Mouse (Mus musculus) left cerebral cortex, postnatal 10 days (tissue): ENCODE measurements around the gene Peak1. TPM values are rescaled to one million over a fixed set of nuclear protein-coding genes. Genes with fewer than 3 reads are reported as not detected.
A peak's percentile ranks its signal among the peaks of the same experiment; 100 is the strongest.

Experiments used
- DNase-seq, 2 experiments: peaks; one replicate each; pipeline ENCODE4 v3.0.0; 2021 to 2022; ENCODE audit warnings: low spot score in 2 of 2, mixed read lengths in 1 of 2; ENCODE audit errors: extremely low spot score in 1 of 2
- intact Hi-C: fragments of 180-260 bp; cut with DNase I; formaldehyde crosslinking; loops from one replicate; pipeline ENCODE4 v1.15.1; 2025
- total RNA-seq, 2 experiments: library from RNA; stranded (reverse); gene quantifications; 2 replicates each; pipeline ENCODE4 v1.2.3; 2021

Peak1 gene
- total RNA-seq, 2 experiments from 2014 or later: 20.4 to 21.7 TPM

DNA sequence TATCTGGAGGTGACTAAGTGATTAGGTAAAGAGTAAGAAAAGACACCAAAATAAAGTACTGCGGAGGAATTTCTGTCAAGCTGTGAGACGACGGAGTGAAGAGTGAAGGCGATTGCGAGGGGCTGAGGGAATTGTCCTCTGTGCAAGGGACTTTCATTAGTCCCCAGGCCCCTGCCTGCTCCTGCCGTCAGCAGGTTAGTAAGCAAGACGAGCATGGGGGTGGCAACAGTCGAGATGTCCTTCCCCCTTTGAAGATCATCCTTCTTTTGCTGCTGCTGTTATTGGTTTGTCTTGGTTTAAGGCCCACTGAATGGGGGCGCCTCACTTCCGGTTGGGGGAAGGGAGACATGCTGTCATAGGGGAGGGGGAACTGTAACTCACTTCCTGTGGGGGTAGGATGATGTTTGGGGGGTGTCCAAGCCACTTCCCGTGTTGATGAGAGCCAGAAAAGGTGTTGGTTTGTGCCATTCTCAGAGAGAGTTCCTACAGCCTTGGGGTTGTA lies 922 bp upstream of the Peak1 start:
- intact Hi-C loops: loop anchor here (10.0 kb wide), 1 partner anchor 204 kb away; no protein-coding TSS in a partner anchor
- peak; percentile 87 to 90 for DNase-seq

DNA sequence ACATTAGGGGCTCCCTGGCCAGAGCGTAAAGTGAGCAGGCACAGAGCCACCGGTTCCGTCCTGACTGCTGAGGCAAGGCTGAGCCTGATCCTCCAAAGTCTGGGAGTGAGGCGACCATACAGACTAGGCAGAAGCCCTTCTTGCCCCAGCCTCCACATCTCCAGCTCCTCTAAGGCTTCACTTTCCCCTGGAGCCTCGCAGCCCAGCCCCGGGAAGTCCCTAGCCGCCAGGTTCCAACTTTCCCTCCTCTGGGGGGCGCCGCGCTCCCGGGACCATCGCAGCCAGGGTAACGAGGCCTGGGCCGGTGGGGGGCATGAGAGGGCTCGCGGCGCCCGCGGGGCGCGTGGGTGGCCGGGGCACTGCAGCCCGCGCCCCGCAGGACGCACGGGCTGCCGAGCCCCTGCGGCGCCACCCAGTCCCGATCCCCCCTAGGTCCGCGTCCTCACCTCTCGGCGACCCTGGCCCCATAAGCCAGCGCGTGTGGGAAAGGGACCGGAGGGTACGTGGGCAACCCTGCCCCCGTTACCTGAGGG lies 386 bp downstream of the Peak1 start:
- DNase-seq: peak; percentile 41 to 91
- intact Hi-C loops: loop anchor here (2.0 to 10.0 kb wide), 2 partner anchors 89 to 203 kb away; no protein-coding TSS in a partner anchor

DNA sequence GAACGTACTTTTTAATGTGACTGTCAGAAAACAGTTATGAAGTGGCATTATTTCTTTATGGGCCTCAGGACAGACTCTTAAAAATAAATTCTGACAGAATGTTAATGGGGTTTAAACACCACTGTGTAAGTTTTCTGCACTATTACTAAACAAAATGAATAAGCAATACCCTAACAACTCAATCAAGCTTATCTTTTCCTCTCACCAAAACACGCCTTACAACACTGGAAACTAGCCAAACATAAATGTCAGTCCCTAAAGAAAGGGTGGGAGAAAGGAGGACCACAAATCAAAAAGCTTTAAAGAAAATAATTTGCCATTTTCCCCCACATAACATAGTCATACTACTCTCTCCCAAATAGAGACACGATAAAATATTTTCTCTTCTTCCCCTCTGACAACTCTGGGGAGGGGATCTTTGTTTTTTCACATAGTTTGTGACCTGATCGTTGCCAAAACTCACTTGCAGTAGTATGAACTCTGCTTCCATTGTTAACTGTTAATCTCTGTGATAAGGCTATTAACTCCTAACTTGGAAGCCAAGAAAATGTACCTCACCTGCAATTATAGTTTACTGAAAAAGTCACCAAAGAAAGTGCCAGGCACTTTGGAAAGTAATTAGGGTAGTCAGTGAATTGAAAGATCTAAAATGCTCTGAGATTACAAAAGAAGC lies 1.8 kb downstream of the Peak1 start:
- intact Hi-C loops: loop anchor here (2.0 to 10.0 kb wide), 2 partner anchors 91 to 201 kb away; no protein-coding TSS in a partner anchor
- no peak for DNase-seq

DNA sequence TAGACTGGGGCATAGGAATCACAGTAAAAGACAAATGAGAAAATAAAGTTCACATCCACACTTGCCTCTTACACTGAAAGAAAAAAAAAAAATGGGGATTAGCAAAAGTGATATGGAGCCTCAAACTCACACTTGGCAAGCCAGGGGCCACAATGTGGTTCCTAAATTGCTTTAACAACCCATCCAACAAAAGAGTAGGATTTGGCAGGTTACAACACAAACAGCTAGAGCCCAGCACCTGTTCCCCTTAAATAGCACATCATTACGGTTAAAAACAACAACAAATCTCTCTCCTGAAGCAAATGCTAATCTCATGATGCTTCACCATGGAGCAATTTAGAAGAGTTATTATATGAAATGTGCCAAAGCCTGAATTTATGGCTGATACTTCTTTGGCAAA lies 2.5 kb downstream of the Peak1 start:
- DNase-seq: no peak
- intact Hi-C loops: loop anchor here (10.0 kb wide), 1 partner anchor 201 kb away; no protein-coding TSS in a partner anchor

GRCm38 (mm10) chr9:56414322-56414721 lies 3.5 kb downstream of the Peak1 start:
- no peak for DNase-seq
- intact Hi-C loops: loop anchor here (10.0 kb wide), 1 partner anchor 200 kb away; no protein-coding TSS in a partner anchor

- intact Hi-C loops: loop anchor here (10.0 kb wide), 1 partner anchor 198 kb away; no protein-coding TSS in a partner anchor
Observed at GRCm38 (mm10) chr9:56412716-56413115, 5.2 kb downstream of the Peak1 start.

GRCm38 (mm10) chr9:56409928-56410327 lies 7.9 kb downstream of the Peak1 start:
- intact Hi-C loops: loop anchor here (10.0 kb wide), 1 partner anchor 195 kb away; no protein-coding TSS in a partner anchor
- no peak for DNase-seq

More at GRCm38 (mm10) chr9:56412716-56413115, 5.2 kb downstream of the Peak1 start:
- no peak for DNase-seq

GRCm38 (mm10) chr9:56404619-56405018 lies 13.2 kb downstream of the Peak1 start:
- intact Hi-C loops: no loop called here

DNA sequence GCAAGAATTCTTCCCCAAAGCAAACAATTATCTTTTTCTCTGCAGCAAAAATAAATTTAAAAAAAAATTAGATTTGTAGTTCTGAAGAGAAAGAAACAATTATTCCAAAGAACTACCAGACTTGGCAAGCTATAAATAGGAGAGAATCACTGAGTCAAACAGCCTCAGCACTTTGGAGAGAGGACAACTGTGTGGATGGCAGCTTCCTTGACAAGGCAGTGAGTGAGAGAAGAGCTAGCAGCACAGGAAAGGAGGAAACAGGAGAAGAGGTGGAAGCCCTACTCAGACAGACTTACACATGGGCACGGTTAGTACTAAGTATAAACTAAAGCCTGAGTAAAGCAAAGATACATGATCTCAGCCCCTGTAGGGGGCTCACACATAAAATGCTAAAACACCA lies 21.6 kb downstream of the Peak1 start:
- no peak for DNase-seq
- intact Hi-C loops: no loop called here

More at GRCm38 (mm10) chr9:56404619-56405018, 13.2 kb downstream of the Peak1 start:
- DNase-seq: no peak

DNA sequence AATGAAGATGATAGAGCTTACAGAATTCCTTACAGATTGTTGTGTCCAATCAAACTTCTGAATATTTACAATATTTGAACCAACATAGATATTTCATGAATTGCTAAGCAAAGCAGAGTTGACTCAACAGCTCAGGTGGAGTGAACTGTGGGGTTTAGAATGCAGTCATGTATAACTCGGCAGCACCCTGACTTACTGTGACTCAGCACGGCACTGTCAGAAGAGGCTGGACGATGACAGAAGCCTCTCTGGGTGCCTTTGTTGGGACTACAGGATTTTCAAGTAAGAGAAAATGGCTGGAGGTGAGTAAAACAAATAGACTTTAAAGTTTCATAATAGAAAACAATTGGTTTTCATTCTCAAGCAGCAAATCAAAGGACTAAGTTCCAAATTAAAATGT lies 25.0 kb downstream of the Peak1 start:
- DNase-seq: no peak
- intact Hi-C loops: no loop called here

DNA sequence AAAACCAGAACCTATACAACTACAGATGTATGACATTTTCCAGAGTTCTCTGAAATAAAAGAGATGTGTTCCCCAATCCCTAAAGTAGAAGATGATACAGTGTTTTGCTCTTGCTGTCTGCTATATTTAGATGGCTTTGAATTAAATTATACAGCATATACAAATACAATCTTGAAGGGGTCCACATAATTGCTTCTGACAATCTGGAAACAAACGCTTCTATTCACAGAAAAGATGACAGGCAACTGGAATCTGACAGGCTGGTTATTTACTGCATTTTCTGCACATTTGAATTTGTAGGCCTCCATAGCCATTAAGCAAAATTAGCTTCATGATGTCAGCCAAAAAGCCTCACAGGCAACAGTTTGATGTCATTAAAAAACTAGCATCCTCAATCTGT lies 35.1 kb downstream of the Peak1 start:
- intact Hi-C loops: no loop called here
- peak in 1 of 2 experiments; percentile 9 for DNase-seq

- intact Hi-C loops: no loop called here
- DNase-seq: no peak
Observed at GRCm38 (mm10) chr9:56374401-56374800, 43.5 kb downstream of the Peak1 start.

DNA sequence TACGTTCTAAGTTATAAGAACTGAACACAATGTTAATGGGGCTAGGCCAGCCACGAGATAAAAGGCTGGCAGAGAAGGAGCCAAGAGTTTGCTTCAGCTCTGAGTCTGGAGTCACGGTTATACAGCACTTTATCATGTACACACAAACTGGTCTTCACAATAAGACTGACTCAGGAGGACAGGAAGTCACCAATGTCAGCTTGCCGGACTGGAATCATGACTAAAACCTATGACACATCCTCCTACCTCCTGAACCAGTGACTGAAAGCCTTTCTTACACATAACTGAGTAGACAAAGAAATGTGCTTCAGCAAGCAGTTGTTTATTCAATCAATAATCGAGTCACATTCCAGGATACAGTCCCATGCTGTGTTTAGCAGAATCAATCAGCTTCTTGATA lies 47.2 kb downstream of the Peak1 start:
- no peak for DNase-seq
- intact Hi-C loops: no loop called here

DNA sequence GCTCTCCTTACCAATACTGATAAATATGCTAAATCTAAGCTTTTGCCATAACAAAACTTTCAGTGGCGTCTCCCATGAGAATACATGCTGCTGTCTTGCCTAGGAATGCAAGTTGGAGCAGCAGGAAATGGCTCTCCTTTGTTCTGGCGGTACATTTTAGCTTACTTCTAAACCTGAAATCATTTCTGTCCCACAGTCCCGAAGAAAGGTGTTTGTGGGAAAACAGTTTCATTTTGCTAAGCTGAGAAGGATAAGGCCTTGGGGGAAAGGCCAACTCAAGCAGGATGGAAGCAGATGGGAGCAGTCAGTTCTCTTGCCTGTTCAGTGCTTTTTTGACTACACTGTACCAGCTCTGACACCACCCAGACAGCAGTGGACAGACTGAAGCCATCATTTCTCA lies 49.1 kb downstream of the Peak1 start:
- intact Hi-C loops: no loop called here
- DNase-seq: no peak

- no peak for DNase-seq
- intact Hi-C loops: no loop called here
Observed at GRCm38 (mm10) chr9:56363306-56363705, 54.6 kb downstream of the Peak1 start.

DNA sequence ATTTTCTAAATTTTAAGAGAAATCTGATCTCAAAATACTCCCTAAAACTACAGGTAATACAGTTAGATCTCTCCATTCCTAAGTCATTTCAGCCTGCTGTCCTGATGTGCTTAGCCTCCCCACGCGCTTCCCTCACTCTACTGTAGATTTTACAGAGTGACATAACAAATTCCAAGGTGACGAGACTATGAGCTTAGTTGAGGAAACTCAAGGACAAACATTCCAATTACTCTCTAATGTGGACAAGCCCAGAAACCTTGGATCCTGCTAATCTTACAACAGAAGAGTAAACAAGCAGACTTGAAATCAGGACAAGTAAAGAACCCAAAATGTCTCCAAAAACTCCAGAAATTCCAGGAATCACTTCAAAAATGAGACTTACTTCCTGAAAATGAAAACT lies 58.6 kb downstream of the Peak1 start:
- DNase-seq: no peak
- intact Hi-C loops: no loop called here

DNA sequence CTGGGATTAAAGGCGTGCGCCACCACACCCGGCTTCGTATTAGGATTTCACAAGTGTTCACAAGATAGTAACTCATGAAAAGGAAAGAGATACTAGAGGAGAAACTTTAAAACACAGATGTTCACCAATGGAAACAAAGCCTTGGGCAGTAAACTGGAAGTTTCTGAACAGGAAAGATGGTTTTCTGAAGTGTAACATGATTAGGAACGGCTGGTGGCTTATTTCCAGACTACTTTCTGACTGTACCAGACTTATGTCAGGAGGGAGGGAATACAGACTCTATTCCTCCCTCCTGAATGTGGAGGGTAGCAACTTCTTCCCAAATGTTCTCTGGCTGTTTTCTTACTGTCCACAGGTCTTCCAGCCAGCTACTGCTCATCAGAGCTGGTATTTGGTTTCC lies 62.7 kb downstream of the Peak1 start:
- no peak for DNase-seq
- intact Hi-C loops: no loop called here

DNA sequence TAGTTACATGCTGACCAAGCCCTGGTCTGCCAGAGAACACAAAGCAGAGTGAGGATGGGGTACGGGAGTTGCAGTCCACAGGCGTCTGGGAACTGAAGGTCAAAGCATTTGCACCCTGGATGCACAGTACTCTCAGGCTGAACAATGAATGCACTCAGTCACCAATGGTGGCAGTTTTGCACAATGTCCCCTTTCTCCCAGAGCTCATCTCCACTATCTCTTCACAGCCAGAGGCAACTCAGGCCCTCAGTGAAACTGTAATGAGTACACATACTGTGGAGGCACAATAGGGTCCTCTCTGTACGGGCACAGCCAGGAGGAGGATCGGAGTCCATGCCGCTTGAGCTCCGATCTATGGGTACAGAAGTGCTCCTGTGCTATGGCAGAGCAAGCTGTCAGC lies 71.5 kb downstream of the Peak1 start:
- DNase-seq: no peak
- intact Hi-C loops: no loop called here

GRCm38 (mm10) chr9:56339426-56340195 lies 78.3 kb downstream of the Peak1 start:
- intact Hi-C loops: no loop called here
- no peak for DNase-seq
